Mouse (Mus musculus): Measurements from ENCODE around the gene Fam234b.

- TF ChIP-seq CTCF (IDR thresholded peaks at IDR 0.05; ENCODE audit: low read depth, low read length) (no peak), EP300 (IDR thresholded peaks at IDR 0.05; ENCODE audit: insufficient read depth, low read depth, low read length) (no peak)
These were observed 30.1 kb upstream of the Fam234b start for GRCm38 (mm10) chr6:135167380-135168311.
